Mouse (Mus musculus): ENCODE results near the gene Cox7a2.
A peak's percentile ranks its signal among the peaks of the same experiment; 100 is the strongest.

Cox7a2 gene

DNA sequence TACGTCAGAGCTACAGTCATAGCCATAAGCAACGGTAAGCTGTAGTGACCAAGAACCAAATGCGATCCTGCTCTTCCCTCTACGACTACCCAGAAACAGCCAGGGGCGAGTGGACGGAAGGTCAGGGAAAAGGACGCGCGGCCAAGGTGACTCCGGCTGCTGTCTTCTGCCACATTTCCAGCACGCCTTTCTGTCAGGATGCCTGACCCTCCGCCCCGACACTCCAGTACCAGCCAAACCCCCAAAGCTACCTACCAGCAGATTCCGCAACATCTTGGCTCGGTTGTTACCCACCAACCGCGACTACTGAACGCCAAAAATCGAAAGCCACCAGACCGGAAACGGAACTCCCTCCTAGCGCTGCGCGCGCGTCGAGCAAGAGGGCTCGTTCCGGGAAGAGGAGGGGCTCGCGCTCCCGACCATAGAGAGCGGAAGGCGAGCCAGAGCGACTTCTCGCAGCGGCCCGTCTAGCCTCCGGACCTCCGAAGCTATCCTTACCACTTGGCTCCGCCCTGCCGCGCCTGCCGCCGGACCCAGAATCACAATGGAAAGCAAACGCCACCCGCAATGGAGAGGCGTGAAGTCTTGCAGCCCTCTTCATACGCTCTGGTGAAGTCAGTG, at the start of gene Cox7a2:
TSS of gene Cox7a2 (minus strand) at position 494 of the 621 bp plus-strand sequence.
- DNase-seq (ENCODE audit: low read depth, low spot score) = peak; percentile 97

DNA sequence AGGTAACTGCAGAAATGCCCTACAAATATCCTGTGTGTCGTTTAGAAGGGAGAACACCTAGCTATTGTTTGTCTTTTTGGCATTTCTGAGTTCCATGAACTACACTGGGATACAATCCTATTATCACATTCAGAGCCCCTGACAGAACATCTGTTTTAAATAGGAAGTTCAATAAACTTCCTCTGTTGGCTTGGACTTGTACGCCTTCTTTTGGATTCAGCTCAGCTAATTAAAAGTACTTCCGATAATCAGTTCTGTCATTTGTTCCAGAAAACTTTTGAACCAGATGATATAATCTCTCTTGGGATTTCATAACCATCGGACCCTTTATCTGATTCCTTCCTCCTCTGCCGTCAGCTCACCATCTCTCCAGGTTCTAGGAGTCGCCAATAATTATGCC, 49.7 kb upstream of the Cox7a2 start:
- no peak for DNase-seq (ENCODE audit: low read depth, low spot score)

DNA sequence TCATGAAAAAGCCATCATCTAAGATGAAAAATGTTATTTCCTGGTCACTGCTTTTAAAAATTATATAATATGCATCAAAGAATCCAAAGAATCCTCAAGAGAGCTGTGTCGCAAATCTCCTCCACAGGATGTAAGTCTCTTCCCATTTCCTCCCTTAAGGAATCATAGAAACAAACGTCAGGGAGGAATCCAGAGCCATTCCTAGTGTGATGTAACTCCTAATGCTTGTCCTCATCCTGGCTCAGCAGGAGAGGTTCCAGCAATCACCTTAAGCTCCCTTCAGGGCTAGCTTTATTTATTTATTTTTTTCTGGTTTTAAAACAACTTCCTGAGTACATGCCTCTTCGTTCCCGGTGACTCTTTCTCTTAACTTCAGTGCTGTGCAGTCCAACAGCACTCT, 47.5 kb upstream of the Cox7a2 start:
- DNase-seq (ENCODE audit: low read depth, low spot score) = no peak

DNA sequence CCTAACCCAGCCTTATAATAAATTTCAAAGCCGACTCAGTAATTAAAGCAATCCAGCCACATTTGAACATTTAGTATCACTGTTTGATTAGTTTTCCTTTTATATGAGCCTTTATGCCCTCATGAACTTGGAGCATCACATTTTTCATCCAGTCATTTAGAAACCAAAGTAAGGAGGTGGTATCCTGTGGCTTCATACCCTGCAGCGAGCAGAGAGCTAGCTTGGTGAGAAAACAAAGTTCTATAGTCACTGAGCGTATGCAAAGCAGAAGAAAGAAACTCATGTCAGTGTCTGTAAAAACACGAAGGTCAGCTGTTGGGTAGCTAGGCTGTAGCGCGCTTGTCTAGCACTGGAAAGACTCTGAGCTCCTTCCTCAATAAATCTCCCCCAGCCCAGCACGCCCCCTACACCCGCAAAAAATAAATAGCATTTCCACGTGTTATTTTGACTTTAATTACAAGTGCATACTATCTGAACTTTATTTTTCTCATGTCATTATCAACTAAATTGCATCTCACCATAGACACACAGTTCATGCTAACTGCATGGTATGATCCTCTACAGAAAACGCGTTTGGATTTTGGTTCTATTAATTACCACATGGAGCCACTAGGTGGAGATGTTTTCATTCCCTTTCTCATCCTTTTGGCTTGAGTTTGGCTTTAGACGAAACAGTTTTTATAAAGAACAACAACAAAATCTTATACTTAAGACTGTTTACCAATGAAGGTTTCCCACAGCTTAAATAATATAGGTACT, 46.8 kb upstream of the Cox7a2 start:
- DNase-seq (ENCODE audit: low read depth, low spot score) = peak; percentile 15

DNA sequence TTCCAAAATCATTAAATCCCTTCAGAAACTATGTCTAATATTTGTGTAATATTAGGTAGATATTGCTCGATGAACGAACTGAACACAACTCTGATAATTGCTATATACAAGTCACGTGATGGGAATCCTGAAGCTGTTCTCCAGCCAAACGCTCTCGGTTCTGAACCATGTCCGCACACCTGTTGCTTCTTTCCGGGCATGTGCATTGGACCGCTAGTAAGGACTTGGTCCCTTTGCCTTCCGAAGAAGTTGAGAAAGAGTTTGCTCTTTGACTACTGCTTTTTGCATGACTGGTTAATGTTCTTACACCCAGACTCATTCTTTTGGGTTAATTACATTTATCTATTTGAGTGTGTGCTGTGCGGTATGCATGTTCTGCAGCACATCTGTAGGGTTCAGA, 45.7 kb upstream of the Cox7a2 start:
- DNase-seq (ENCODE audit: low read depth, low spot score) = no peak

DNA sequence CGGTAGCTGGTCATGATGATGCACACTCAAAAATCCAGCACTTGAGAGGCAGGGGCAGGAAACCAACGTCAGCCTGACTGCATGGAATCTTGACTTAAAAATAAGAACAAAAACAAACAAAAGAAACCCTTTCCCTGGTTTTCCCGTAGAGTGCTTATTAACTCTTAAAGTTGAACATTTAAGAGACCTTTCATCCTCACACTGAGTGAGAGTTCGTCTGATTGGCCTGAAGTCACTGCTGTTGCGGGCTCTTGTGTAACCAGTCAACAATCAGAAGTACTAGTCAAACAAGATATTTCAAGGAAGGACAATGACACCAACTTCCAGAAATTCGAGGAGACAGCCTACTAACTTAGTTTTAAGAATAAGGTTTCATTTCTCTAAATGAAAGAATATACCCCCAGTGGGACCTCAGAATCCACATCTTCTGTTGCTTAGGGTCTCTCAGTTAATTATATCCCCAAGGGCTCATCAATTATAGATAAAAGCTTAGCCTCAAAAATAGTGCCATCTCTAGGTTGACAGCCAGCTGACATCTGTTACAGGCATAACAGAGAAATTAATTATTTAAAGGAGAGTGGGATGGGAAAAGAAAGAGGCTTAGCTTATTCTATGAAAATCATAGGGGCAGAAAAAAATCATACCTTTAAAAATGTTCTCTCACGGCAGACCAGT, 36.9 kb upstream of the Cox7a2 start:
- DNase-seq (ENCODE audit: low read depth, low spot score) = no peak

DNA sequence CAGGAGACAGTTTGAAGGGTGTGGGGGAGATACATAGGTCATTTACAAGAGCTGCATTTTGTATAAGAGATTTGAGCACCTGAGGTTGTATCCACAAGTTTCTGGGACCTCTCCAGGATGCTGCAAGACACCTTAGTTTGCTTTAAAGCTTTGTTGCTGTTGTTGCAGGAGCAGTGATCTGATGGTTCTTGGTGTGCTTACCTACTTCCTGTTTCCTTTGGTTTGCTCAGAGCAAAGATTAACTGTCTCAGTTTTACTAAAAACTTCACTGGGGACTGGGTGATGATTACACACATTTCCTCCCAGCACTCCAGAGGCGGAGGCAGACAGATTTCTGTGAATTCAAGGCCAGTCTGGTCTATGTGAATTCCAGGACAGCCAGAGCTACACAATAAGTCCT, 35.4 kb upstream of the Cox7a2 start:
- DNase-seq (ENCODE audit: low read depth, low spot score) = no peak

DNA sequence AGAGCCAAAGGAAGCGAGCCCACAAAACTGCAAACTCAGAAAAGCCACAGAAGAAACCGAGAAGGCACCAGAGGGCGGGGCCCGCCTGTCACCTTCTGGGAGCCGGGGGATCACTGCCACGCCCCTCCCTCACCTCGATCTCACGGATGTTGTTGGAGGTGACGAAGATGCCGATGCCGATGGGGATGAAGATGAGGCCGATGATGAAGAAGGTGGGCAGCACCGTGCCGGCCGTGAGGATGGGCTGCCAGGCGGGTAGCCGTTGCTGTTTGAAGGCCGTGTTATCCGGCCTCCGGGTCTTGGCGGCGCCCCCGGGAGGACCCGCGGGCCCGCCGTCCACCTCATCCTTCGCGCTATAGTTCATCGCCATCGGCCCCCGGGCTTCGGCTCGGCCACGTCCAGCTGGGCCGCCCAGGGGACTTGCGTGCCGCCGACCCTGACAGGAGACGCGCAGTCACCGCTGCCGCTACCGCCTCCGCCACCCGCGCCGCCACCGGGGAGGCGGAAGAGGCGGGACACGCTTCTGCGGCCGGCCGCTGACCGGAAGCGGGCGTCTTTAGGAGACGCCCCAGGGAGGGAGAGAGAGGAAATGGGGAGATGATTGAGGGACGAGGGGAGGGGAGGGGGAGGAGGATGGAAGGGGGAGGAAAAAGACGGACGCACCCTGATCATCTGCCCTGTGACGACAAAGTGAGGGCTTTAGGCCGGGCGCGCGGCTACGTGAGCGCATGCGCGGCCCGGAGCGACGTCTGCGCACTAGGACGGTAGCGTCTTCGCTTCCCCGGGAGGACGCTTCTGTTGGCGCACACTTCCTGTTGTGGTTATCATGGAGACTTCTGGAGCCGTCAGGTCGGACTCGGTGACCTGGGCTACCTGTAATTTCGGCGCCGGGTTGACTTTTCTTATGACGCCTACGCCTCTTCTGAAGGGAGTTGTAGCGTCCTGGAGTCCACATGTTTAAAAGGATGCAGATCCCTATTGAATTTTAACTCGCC, 33.5 kb upstream of the Cox7a2 start, which contains the start of gene Tmem30a:
TSS of gene Tmem30a (minus strand) at position 667 of the 995 bp plus-strand sequence.
- peak; percentile 99 for DNase-seq (ENCODE audit: low read depth, low spot score)

DNA sequence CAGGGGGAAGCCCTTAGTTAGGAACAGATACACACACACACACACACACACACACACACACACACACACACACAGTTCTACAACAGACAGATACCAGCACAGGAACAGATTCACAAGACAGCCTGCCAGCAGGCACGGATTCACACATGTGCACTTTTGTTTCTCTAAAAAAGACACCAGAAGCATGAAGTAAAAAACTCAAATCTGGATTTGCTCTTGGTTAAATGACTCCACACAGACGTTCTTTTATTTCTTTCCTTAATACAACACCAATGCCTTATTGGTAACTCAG, 26.1 kb upstream of the Cox7a2 start:
- DNase-seq (ENCODE audit: low read depth, low spot score) = peak; percentile 40

DNA sequence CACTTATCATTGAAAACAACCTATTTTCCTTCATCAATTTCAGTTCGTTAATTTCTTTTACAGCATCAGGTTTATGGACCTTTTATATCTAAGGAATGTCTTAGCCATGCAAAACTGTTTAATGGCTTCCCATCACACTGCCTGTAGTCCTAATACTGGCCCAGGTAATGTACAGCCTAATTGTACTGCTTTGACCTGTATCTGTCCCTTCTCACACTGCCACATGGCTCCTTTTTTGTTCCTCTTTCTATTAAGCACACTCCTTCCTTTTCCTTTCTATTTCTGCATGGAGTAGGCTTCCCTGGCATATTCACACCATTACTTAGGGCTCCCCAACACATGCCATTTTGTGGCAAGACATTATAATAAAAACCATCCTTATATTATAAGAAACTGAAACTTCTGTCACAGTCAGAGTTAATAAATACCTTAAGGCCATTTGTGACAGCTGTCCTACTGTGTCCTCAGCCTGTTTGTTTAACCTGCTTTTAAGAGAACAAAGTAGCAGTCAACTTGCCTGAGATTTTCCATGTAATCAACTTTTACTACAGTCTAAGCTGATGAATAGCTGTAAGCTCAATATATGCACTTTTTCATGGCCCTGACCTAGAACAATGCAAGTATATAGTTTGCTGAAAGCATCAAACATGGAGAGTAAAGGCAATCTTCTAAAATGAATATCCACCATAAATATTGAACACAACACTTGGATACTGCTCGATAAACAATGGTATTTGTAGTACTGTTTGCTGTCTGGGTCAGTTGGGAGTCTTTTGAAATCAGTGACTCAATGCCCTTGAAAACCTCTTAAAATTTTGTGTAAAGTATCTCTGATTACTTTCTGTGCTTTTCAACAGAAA, 25.5 kb upstream of the Cox7a2 start:
- no peak for DNase-seq (ENCODE audit: low read depth, low spot score)

DNA sequence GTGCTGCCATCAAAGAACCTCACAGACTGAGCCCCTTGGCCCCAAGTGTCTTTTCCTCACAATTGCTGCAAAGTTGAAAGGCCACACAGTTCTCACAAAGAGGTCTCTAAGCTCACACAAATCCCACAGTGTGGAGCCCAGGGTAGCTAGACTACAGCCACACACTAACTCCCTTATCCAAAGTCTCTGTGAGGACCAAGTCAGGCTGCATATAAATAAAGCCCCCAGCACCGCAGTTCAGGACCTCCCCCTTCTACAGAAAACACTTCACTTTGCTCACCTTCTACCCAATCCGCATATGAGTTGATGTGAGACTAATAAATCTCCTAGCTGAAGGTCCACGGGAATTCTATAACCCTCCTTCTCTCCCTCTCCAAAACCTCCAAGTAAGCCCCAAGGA, 24.8 kb upstream of the Cox7a2 start:
- DNase-seq (ENCODE audit: low read depth, low spot score) = no peak

DNA sequence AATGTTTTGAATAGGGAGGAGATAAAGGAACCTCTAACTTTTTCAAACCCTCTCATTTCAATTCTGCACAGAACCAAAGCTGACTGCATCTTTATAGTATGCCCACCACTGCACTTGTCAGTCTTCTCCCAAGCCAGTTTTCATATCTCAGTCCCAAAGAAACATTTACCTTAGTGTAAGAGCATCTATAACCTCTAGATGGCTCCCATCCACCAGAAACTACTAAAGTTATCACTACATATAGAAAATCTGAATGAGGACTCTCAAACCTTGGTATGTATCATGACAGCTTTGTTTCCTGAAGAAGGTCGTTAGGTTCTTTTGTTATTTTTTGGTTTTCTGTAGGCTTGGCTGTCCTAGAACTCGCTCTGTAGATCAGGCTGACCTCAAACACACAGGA, 19.7 kb upstream of the Cox7a2 start:
- no peak for DNase-seq (ENCODE audit: low read depth, low spot score)

DNA sequence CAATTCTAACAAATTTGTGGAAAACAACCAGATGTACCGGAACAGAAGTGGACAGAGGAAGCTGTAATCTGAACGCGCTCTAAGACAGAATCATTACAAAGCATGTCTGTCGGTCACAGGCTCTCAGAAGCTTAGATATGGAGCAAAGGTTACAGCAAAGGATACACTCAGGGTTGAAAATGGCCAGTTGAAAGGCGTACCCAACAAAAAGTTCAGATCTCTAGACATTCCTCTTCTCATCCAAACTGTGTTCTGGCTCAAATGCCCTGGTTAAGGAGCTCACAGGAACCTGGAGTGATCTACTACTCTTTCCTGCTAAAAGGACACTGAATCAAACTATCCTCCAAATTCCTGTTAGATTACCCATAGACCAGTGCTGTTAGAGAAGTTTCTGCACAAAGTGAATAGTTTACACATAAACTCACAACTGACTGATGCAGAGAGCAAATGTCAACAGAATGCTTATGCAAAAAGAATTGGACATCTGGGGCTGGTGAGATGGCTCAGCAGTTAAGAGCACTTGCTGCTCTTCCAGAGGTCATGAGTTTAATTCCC, 7.4 kb upstream of the Cox7a2 start:
- DNase-seq (ENCODE audit: low read depth, low spot score) = no peak

DNA sequence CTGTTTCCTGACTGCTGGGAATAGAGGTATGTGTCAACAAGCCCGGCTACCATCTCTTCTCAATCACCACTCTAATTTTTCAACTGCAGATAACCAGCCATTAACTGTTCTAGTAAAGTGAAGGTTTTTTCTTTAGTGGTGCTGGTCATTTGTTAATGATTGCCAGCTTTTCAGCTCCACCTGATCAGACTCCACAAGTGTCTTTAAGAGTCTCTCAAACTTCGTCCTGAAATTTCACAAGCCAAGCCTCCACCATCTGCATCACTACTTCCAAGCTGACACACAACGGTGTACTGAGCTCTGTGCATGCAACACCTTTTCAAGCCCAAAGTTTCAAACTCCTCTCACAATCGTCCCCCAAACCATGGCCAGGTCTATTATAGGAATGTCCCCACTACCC, 5.7 kb upstream of the Cox7a2 start:
- no peak for DNase-seq (ENCODE audit: low read depth, low spot score)

DNA sequence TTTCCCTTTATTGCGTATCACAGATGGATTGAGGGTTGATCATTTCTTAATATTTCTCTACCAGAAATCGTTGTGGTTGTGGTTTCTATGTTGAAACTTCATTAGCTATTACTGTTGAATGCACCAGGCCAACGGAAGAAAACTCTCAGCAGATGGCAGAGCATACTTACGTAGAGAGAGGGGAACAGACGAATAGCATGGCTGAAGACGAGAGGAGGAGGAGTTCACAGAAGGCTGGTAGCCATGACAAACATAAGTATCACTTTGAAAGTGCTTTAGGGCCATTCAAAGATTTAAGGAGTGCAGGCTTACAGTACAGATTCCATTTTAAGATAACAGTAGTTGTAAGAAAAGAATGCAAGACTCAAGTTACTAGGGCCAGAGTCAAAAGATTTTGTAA, 2.8 kb upstream of the Cox7a2 start:
- no peak for DNase-seq (ENCODE audit: low read depth, low spot score)

DNA sequence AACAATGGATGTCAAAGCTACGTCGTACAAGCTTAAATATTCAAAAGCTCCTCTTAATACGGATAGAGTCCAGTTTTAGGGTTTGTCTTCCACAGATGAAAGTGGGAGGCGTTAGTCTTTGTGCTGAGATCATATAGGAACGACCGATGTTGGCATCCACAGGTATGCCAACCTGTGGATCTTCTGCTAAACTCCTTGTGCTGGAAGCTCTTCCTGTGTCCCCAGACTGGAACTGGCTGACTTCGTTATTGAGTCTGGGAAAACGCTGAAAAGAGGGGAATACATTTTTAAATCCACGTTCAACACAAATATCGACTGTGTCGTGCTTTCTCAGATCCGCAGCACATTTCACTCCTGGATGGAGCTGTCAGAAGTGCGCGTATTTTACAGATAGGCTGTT, 398 bp upstream of the Cox7a2 start:
- peak; percentile 6 for DNase-seq (ENCODE audit: low read depth, low spot score)

DNA sequence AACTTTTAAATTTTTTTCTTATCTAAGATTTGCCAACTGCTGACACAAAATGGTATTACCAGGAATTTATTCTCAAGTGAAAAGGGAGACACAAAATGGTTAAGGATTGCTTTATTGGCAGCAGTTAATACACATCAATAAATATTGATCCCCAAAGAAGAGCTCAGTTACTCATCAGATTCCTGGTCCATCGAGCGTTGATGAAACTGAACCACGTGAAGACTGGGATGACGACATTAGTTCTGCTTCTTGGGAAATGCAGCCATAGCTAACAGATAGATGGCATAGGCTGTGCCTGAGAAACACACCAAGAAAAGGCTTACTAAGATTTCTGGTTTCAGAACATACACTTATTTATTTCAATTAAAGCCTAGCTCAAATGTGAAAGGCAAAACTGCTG, 4.4 kb downstream of the Cox7a2 start:
- no peak for DNase-seq (ENCODE audit: low read depth, low spot score)

DNA sequence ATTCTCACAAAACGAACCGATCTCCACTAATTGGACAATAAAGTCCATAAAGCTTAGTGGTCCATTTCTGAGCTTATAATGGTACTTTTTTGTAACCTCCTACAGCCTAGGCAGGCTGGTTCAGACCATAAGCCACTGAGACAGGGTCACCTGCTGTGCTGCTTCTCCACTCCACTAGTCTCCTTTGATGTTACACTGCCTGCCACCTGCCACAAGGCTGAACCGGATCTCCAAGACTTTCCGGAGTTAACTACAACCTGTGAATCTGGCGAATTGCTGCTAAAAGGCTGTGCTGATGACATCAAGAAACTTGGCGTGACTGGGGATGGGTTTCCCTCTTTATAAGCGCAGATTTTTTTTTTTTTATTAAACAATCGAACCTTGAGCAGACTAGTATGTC, 7.8 kb downstream of the Cox7a2 start:
- DNase-seq (ENCODE audit: low read depth, low spot score) = no peak

DNA sequence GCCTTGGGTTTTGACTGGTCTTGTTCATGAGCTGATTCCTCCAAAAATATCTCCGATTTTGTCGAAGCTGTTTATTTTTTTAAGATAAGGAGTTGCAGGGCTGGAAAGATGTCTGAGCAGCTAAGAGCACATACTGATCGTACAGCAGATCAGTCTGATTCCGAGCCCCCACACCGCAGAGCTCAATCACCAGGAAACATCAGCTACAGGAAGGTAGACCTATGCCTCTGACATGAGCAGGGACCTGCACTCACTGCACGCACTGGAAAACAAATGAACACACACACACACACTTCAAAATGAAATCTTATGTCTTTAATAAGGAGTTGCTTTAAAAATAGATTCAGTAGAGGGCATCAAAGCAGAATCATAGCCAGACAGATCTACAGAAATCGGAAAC, 9.0 kb downstream of the Cox7a2 start:
- no peak for DNase-seq (ENCODE audit: low read depth, low spot score)

DNA sequence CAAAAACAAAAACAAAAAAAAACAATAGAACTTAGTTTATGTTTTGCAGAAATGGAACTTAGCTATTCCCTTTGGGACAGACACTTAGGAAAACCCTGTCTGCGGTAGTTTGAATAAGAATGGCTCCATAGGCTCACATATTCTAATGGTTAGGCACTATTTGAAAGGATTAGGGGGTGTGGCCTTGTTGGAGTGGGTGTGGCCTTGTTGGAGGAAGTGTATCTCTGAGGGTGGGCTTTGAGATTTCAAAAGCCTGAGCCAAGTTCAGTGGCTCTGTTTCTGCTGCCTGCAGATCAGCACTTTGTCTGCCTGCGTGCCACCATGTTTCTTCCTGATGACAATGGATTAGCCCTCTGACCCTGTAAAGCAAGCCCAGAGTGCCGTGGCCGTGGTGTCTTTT, 14.6 kb downstream of the Cox7a2 start:
- DNase-seq (ENCODE audit: low read depth, low spot score) = no peak

DNA sequence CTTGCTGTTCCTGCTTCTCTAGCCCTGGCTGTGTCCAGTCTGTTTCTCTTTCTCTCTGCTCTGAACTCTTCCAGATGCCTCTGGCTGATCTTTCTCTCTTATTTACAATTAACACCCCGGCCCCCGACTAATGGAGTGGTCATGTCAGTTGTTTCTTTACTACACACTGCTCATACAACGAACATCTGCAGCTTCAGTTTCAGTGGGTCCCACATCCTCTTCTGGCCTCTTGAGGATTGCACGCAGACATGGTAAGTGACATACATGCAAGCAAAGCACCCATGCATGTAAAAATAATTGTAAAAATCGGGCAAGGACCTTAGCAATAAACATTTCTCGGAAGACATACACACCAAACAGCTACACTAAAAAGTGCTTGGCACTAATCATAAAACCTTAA, 24.1 kb downstream of the Cox7a2 start:
- no peak for DNase-seq (ENCODE audit: low read depth, low spot score)
